Mouse (Mus musculus) urinary bladder, postnatal 36 days (tissue): ENCODE data around the gene Il9r.

ENCODE experiments used
- DNase-seq, 2 experiments: peaks; one replicate each; pipeline ENCODE4 v3.0.0; 2022; ENCODE audit warnings: low spot score in 2 of 2, mixed read lengths in 1 of 2

Gene Il9r

GRCm38 (mm10) chr11:32200075-32200601, at the start of gene Il9r:
Gene Il9r, minus strand, starts transcription at chr11:32200279.
- no peak for DNase-seq

- DNase-seq: no peak
Measured at GRCm38 (mm10) chr11:32248350-32248749, 48.3 kb upstream of the Il9r start.

GRCm38 (mm10) chr11:32247068-32247467, 47.0 kb upstream of the Il9r start:
- DNase-seq: no peak

- no peak for DNase-seq
Measured at GRCm38 (mm10) chr11:32245614-32246013, 45.5 kb upstream of the Il9r start.

- DNase-seq: no peak
Measured at GRCm38 (mm10) chr11:32244617-32245016, 44.5 kb upstream of the Il9r start.

GRCm38 (mm10) chr11:32244064-32244463, 44.0 kb upstream of the Il9r start:
- no peak for DNase-seq

GRCm38 (mm10) chr11:32243205-32243955, 43.3 kb upstream of the Il9r start:
- no peak for DNase-seq

- DNase-seq: no peak
Measured at GRCm38 (mm10) chr11:32242209-32242608, 42.1 kb upstream of the Il9r start.

- DNase-seq: no peak
Measured at GRCm38 (mm10) chr11:32241391-32241790, 41.3 kb upstream of the Il9r start.

GRCm38 (mm10) chr11:32238093-32238860, 38.2 kb upstream of the Il9r start:
- DNase-seq: peak in 1 of 2 experiments; percentile 70

GRCm38 (mm10) chr11:32237411-32237795, 37.3 kb upstream of the Il9r start:
- no peak for DNase-seq

GRCm38 (mm10) chr11:32236712-32237410, 36.8 kb upstream of the Il9r start:
- DNase-seq: no peak

GRCm38 (mm10) chr11:32236132-32236531, 36.1 kb upstream of the Il9r start:
- no peak for DNase-seq

- DNase-seq: peak in 1 of 2 experiments; percentile 75
Measured at GRCm38 (mm10) chr11:32235646-32236045, 35.6 kb upstream of the Il9r start.

- no peak for DNase-seq
Measured at GRCm38 (mm10) chr11:32234816-32235485, 34.9 kb upstream of the Il9r start.

- no peak for DNase-seq
Measured at GRCm38 (mm10) chr11:32233895-32234294, 33.8 kb upstream of the Il9r start.

GRCm38 (mm10) chr11:32232848-32233247, 32.8 kb upstream of the Il9r start:
- DNase-seq: no peak

GRCm38 (mm10) chr11:32231125-32231524, 31.0 kb upstream of the Il9r start:
- DNase-seq: no peak

- DNase-seq: no peak
Measured at GRCm38 (mm10) chr11:32230220-32230619, 30.1 kb upstream of the Il9r start.

- no peak for DNase-seq
Measured at GRCm38 (mm10) chr11:32228292-32228845, 28.3 kb upstream of the Il9r start.

- no peak for DNase-seq
Measured at GRCm38 (mm10) chr11:32227555-32227954, 27.5 kb upstream of the Il9r start.
